ENCODE assay signal across 8 mouse cellular contexts in the genomic region with DNA sequence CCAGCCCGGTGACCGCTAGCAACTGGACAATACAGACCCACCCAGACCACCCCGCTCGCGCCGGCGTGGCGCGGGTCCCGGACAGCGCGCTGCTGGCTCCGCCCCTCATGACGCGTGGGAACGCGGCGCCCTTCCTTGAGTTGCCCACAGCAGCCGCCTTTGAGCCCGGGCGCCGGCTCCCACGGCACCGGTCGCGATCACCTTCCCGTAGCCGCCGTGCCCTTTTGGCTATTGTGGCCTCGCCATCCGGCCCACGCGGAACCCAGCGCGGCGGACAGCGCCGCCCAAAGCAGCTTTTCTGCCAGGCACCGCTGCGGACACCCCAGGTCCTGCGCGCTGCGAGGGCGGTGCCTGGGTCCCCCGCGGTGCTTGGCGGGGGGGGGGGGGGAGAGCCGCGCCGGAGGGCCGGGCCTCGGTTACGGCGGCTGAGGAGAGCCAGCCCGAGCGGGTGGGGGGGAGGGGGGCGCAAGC. TPM values are rescaled to one million over a fixed set of nuclear protein-coding genes. Genes with fewer than 3 reads are reported as not detected.
DNase-seq lines count a peak whose midpoint lies in the region; ATAC-seq and TF ChIP-seq lines count a peak whose summit lies in the region.

A gene (plus strand): TSS at position 162 of the 471 bp plus-strand sequence.

- H3K4me3 ChIP-seq in embryonic facial prominence, embryonic 14.5 days (ENCODE audit: low read depth, low read length) = peak within 1 kb of the TSS; percentile 41
- H3K4me3 ChIP-seq in limb, embryonic 14.5 days (replicated peaks; ENCODE audit: low read length) = peak within 1 kb of the TSS; percentile 38
- peak within 1 kb of the TSS; percentile 33 for H3K4me3 ChIP-seq in midbrain, postnatal 0 days (ENCODE audit: low read depth, low read length)

- peak; percentile 96 for DNase-seq in 3134 (ENCODE audit: extremely low read depth, insufficient read length, low spot score)
- peak; percentile 71 to 87 for DNase-seq in adrenal gland, postnatal 4 days (ENCODE audit: low spot score in 2 of 2)
- peak; percentile 93 for DNase-seq in embryonic facial prominence, embryonic 14.5 days (ENCODE audit: low spot score)
- peak; percentile 90 for DNase-seq in heart, adult 8-10 months (ENCODE audit: low spot score)
- DNase-seq in kidney, adult 9 months = peak; percentile 93
- peak; percentile 83 for DNase-seq in limb, embryonic 14.5 days (ENCODE audit: low spot score)
- DNase-seq in midbrain, postnatal 0 days (ENCODE audit: low spot score) = peak; percentile 87
- DNase-seq in spleen, postnatal 14 days (ENCODE audit: low spot score in 2 of 2) = peak; percentile 75 to 83

- no peak for TF ChIP-seq POLR2A in limb, embryonic 14.5 days (IDR thresholded peaks at IDR 0.05; ENCODE audit: borderline replicate concordance, extremely low read depth, insufficient read depth, insufficient read length)

- H3K27me3 ChIP-seq in embryonic facial prominence, embryonic 14.5 days (replicated peaks; ENCODE audit: control insufficient read depth, insufficient read depth, low read length) = no peaks in the 10 kb centered on the region
- H3K27me3 ChIP-seq in limb, embryonic 14.5 days (ENCODE audit: control insufficient read depth, insufficient read depth, low read length) = no peaks in the 10 kb centered on the region
- H3K27me3 ChIP-seq in midbrain, postnatal 0 days (ENCODE audit: insufficient read depth, low read length) = no peaks in the 10 kb centered on the region

- no peaks in the 10 kb centered on the region for H3K4me1 ChIP-seq in embryonic facial prominence, embryonic 14.5 days (ENCODE audit: control insufficient read depth, insufficient read depth, low read length)
- H3K4me1 ChIP-seq in limb, embryonic 14.5 days (ENCODE audit: control insufficient read depth, insufficient read depth, low read length) = no peaks in the 10 kb centered on the region
- H3K4me1 ChIP-seq in midbrain, postnatal 0 days (ENCODE audit: insufficient read depth, low read length) = no peaks in the 10 kb centered on the region

- peak within 1 kb of the TSS; percentile 61 for H3K9ac ChIP-seq in embryonic facial prominence, embryonic 14.5 days (ENCODE audit: low read depth, low read length)
- peak within 1 kb of the TSS; percentile 49 for H3K9ac ChIP-seq in limb, embryonic 14.5 days (ENCODE audit: low read depth, low read length, severe bottlenecking)
- peak within 1 kb of the TSS; percentile 29 for H3K9ac ChIP-seq in midbrain, postnatal 0 days (replicated peaks; ENCODE audit: low read length, poor library complexity, severe bottlenecking)

- H3K9me3 ChIP-seq in embryonic facial prominence, embryonic 14.5 days (ENCODE audit: control insufficient read depth, low read length) = no peaks in the 10 kb centered on the region
- no peaks in the 10 kb centered on the region for H3K9me3 ChIP-seq in limb, embryonic 14.5 days (ENCODE audit: control insufficient read depth, low read length)
- no peaks in the 10 kb centered on the region for H3K9me3 ChIP-seq in midbrain, postnatal 0 days (ENCODE audit: low read length)

- peak; percentile 90 for ATAC-seq in embryonic facial prominence, embryonic 14.5 days (ENCODE audit: low read depth)
- peak; percentile 85 for ATAC-seq in limb, embryonic 14.5 days (ENCODE audit: low FRiP score, low read depth)
- peak; percentile 70 for ATAC-seq in midbrain, postnatal 0 days (ENCODE audit: low FRiP score)

- peak within 1 kb of the TSS; percentile 41 for H3K4me2 ChIP-seq in embryonic facial prominence, embryonic 14.5 days (ENCODE audit: low read depth, low read length)
- H3K4me2 ChIP-seq in limb, embryonic 14.5 days (replicated peaks; ENCODE audit: low read depth, low read length, severe bottlenecking) = peak within 1 kb of the TSS; percentile 27
- H3K4me2 ChIP-seq in midbrain, postnatal 0 days (ENCODE audit: low read depth, low read length, poor library complexity, severe bottlenecking) = peak within 1 kb of the TSS; percentile 31

- H3K36me3 ChIP-seq in embryonic facial prominence, embryonic 14.5 days (ENCODE audit: control insufficient read depth, insufficient read depth, low read length) = peaks cover 29% of the 10 kb centered on the region
- H3K36me3 ChIP-seq in limb, embryonic 14.5 days (ENCODE audit: control insufficient read depth, insufficient read depth, low read length) = peaks cover 27% of the 10 kb centered on the region
- 0 out of 2 replicates have a peak, but pooled peaks cover 7% of the 10 kb centered on the region for H3K36me3 ChIP-seq in midbrain, postnatal 0 days (ENCODE audit: insufficient read depth, low read length)

- H3K27ac ChIP-seq in embryonic facial prominence, embryonic 14.5 days (replicated peaks; ENCODE audit: low read depth, low read length) = peak within 1 kb of the TSS; percentile 36
- peak within 1 kb of the TSS; percentile 11 for H3K27ac ChIP-seq in limb, embryonic 14.5 days (replicated peaks; ENCODE audit: low read depth, low read length)
- peak within 1 kb of the TSS; percentile 33 for H3K27ac ChIP-seq in midbrain, postnatal 0 days (ENCODE audit: low read depth, low read length)

- 0% methylated on average over 15 of the region's 57 CpGs for WGBS in embryonic facial prominence, embryonic 14.5 days
- WGBS in limb, embryonic 14.5 days = under 1% methylated on average over 31 of the region's 57 CpGs
- WGBS in midbrain, postnatal 0 days = under 1% methylated on average over 36 of the region's 57 CpGs

- TF ChIP-seq CTCF in midbrain, postnatal 0 days (IDR thresholded peaks at IDR 0.05) = no peak

RNA-seq across cellular contexts. Expression of the gene that starts here (rescaled TPM):
- 10 to 100 TPM; 83.8 to 86.9 TPM for total RNA-seq in adrenal gland, postnatal 4 days (2021)
- polyA plus RNA-seq in embryonic facial prominence, embryonic 14.5 days (2014; fragmentation: Nextera tagmentation; extraction: Ambion mirVana) = 38.8 and 44.6 TPM in 2 replicates
- 10 to 100 TPM; 39.3 to 43.9 (median 40.4) TPM for total RNA-seq in heart, adult 8-10 months (2022)
- 87.8 and 103 TPM in 2 replicates for polyA plus RNA-seq in limb, embryonic 14.5 days (2012; rRNA removed)
- polyA plus RNA-seq in limb, embryonic 14.5 days (2014; fragmentation: Nextera tagmentation; extraction: Ambion mirVana) = 55.9 and 68.7 TPM in 2 replicates
- total RNA-seq in midbrain, postnatal 0 days (2014; rRNA removed) = 56.9 and 59.6 TPM in 2 replicates
- 35.9 and 43.3 TPM in 2 replicates for polyA plus RNA-seq in midbrain, postnatal 0 days (2015; fragmentation: Nextera tagmentation; extraction: Ambion mirVana)

Comparison
In these comparisons a context has a peak if more than half of its experiments do, and no peak if none do; other contexts are left out.
1. Peak in every context shown above with its lines: DNase-seq, ATAC-seq, H3K4me3 ChIP-seq and H3K27ac ChIP-seq.